Mouse (Mus musculus) liver, embryonic 16.5 days (tissue): ENCODE results near the gene Hist1h4j. TPM values are rescaled to one million over a fixed set of nuclear protein-coding genes. Genes with fewer than 3 reads are reported as not detected.
A peak's percentile ranks its signal among the peaks of the same experiment; 100 is the strongest.

Source experiments
- ATAC-seq: fragments of 200-750 bp; cut with Nextera tagmentation; 2 replicates; pipeline ENCODE4 v1.8.0; 2017; ENCODE audit warnings: low read depth, mild to moderate bottlenecking, moderate number of reproducible peaks, moderate library complexity
- H3K27ac ChIP-seq: fragments of 300-500 bp; sonication (generic); 2 replicates; pipeline ENCODE4 v1.5.1; 2014; ENCODE audit warnings: mild to moderate bottlenecking, low read length
- H3K27me3 ChIP-seq: fragments of 300-500 bp; sonication (generic); 2 replicates; pipeline ENCODE4 v1.6.1; 2014; ENCODE audit warnings: low read depth, low read length, mixed read lengths; ENCODE audit not compliant: control insufficient read depth, insufficient read depth
- H3K36me3 ChIP-seq: fragments of 300-500 bp; sonication (generic); 2 replicates; pipeline ENCODE4 v1.6.1; 2014; ENCODE audit warnings: mild to moderate bottlenecking; ENCODE audit not compliant: control insufficient read depth, insufficient read depth
- H3K4me1 ChIP-seq: fragments of 300-500 bp; sonication (generic); 2 replicates; pipeline ENCODE4 v1.6.1; 2014; ENCODE audit warnings: low read depth, low read length, mixed read lengths; ENCODE audit not compliant: control insufficient read depth
- H3K4me2 ChIP-seq: fragments of 300-500 bp; sonication (generic); 2 replicates; pipeline ENCODE4 v1.6.1; 2014; ENCODE audit warnings: low read depth, low read length, mixed read lengths
- H3K4me3 ChIP-seq: fragments of 300-500 bp; sonication (generic); 2 replicates; pipeline ENCODE4 v1.5.1; 2014; ENCODE audit warnings: low read depth, mild to moderate bottlenecking, low read length
- H3K9ac ChIP-seq: fragments of 300-500 bp; sonication (generic); 2 replicates; pipeline ENCODE4 v1.6.1; 2014; ENCODE audit warnings: low read depth, low read length
- H3K9me3 ChIP-seq: fragments of 300-500 bp; sonication (generic); replicated peaks from 2 replicates; pipeline ENCODE4 v1.6.1; 2016; ENCODE audit warnings: low read length; ENCODE audit not compliant: control insufficient read depth
- WGBS: fragments of 180-500 bp; shearing (Covaris S2); extraction: QIAGEN DNeasy Blood & Tissue Kit; methylation state at CpG from one replicate; pipeline ENCODE4 v1.1.7; 2014; ENCODE audit not compliant: insufficient replicate concordance; 5-methylcytosine and 5-hydroxymethylcytosine counted together
- polyA plus RNA-seq: library from polyadenylated mRNA; unstranded; fragments of >200 nt; fragmentation: Nextera tagmentation; extraction: Ambion mirVana; gene quantifications from 2 replicates; pipeline ENCODE4 v1.2.1, GENCODE M21; 2015

Hist1h4j gene
- polyA plus RNA-seq, 1 experiment from 2014 or later: 0.99 TPM

DNA sequence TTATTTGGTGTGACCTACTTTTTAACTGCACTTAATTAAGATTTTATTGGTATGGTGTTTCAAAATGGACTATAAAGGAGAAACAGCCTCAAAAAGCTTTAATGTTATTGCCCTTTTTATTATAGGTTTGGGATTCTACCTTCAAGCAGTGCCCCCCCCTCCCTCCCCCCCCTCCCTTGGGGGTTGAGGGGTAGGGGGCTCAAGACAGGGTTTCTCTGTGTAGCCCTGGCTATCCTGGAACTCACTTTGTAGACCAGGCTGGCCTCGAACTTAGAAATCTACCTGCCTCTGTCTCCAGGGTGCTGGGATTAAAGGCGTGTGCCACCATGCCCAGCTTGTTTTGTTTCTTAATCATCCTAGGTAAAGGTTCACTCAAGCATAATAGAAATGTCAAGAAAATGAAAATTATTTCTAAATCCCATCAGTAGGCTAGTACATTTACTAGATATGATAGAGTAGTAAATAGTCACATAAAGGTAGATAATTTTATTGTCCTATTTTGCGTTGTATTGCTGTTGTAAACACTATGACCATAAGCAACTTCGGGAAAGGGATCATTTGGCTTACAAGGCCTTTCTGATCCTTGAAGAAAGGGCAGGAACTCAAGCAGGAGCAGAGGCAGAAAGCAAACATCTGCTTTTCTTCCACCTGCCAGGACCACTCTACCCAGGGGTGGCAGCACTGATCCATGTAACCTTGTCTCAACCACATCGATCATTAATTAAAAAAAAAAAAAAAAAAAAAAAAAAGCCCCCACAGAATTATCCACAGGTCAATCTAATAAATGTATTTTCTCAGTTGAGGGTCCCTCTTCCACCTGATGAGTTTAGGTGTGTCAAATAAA is 11.6 kb upstream of the Hist1h4j start:
- peak overlapping the region; percentile 62 for H3K4me3 ChIP-seq

DNA sequence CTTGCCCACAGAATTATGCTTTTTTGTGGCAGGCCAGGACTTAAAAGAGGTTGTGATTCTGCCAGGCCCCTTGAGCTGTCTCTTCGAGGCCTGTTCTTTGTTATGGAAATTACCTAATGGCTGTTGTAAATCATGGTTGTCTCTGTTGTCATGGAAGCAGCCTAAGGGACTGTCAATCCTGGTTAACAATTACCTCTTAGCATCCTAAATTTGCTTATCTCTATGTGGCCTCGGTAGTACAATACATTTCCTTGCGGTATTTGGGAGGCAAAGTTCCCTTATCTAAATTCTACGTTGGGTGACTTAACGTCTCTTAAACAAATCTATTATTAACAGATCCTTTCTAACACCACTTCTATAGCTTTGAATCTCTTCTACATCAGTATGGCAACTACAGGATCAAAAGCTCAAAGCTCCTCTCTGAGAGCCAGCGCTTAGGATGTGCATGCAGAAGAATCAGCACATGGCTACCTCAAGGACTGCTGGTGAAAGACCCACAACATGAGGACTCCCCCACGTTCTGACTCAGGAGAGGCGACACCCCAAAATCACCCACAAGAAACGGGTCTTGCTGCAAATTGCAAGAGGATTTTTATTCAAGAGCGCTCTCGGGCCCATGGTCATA is 6.8 kb upstream of the Hist1h4j start:
- Histone ChIP-seq H3K9ac (no peak overlapping the region), H3K27me3 (no peaks in the 10 kb centered on the region), H3K4me2 (no peak overlapping the region), H3K27ac (no peak overlapping the region), H3K4me1 (peaks cover under 1% of the 10 kb centered on the region), H3K36me3 (no peaks in the 10 kb centered on the region), H3K9me3 (no peaks in the 10 kb centered on the region), H3K4me3 (no peak overlapping the region)
- 38% methylated on average over 11 of the region's 11 CpGs for WGBS
- no peak for ATAC-seq

More for the DNA sequence above, 11.6 kb upstream of the Hist1h4j start:
- Histone ChIP-seq H3K4me2 (peak overlapping the region; percentile 86), H3K9me3 (no peaks in the 10 kb centered on the region), H3K4me1 (peaks cover 22% of the 10 kb centered on the region), H3K36me3 (no peaks in the 10 kb centered on the region), H3K27ac (peak overlapping the region; percentile 96), H3K9ac (peak overlapping the region; percentile 73), H3K27me3 (no peaks in the 10 kb centered on the region)
- 38% methylated on average over 5 of the region's 5 CpGs for WGBS
- ATAC-seq: no peak

DNA sequence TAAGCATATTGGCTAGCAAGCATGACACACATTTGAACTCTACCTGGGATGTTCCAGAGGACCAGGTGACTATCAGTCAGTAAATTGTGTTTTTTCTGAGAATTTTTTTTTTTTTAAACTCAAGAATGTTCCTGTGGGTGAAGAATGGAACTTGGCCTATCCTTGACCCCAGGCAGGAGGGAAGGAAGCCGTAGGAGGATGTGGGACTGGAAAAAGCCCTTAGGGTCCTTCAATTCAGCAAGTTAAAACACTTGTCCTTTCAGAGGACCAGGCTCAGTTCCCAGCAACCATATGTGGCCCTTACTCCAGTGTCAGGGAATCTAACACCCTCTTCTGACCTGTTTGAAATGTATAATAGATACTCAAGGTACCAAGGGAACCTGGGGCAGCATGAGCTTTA is 5.3 kb upstream of the Hist1h4j start:
- Histone ChIP-seq H3K27ac (no peak overlapping the region), H3K9ac (no peak overlapping the region), H3K4me3 (no peak overlapping the region), H3K4me1 (peaks cover 12% of the 10 kb centered on the region), H3K9me3 (no peaks in the 10 kb centered on the region), H3K27me3 (no peaks in the 10 kb centered on the region), H3K4me2 (no peak overlapping the region), H3K36me3 (no peaks in the 10 kb centered on the region)
- no peak for ATAC-seq
- 69% methylated on average over 1 of the region's 1 CpGs for WGBS

DNA sequence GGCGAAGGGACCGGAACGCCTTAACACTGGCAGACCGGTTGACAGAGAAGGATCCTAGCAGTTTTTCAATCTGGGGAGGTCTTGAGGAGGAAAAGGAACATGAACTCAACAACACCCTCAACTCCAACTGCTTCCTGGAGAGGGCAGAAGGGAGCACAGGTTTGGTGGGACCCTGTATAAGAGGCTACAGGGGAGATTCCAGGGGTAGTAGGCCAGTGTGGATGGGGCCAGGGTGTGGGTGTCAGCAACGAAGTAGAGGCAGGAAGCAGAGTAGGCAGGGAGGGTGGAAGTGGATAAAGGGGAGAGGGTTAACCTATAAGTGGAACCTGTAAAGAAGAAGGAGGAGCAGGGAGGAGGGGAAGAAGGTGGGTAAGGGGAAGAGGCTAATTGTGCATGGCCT is 1.4 kb upstream of the Hist1h4j start:
- 76% methylated on average over 5 of the region's 5 CpGs for WGBS
- Histone ChIP-seq H3K4me1 (peaks cover 18% of the 10 kb centered on the region), H3K27me3 (no peaks in the 10 kb centered on the region), H3K27ac (no peak overlapping the region), H3K36me3 (no peaks in the 10 kb centered on the region), H3K4me3 (no peak overlapping the region), H3K9ac (no peak overlapping the region), H3K4me2 (no peak overlapping the region; the same call in 1 of the 2 replicates), H3K9me3 (no peaks in the 10 kb centered on the region)
- no peak for ATAC-seq

DNA sequence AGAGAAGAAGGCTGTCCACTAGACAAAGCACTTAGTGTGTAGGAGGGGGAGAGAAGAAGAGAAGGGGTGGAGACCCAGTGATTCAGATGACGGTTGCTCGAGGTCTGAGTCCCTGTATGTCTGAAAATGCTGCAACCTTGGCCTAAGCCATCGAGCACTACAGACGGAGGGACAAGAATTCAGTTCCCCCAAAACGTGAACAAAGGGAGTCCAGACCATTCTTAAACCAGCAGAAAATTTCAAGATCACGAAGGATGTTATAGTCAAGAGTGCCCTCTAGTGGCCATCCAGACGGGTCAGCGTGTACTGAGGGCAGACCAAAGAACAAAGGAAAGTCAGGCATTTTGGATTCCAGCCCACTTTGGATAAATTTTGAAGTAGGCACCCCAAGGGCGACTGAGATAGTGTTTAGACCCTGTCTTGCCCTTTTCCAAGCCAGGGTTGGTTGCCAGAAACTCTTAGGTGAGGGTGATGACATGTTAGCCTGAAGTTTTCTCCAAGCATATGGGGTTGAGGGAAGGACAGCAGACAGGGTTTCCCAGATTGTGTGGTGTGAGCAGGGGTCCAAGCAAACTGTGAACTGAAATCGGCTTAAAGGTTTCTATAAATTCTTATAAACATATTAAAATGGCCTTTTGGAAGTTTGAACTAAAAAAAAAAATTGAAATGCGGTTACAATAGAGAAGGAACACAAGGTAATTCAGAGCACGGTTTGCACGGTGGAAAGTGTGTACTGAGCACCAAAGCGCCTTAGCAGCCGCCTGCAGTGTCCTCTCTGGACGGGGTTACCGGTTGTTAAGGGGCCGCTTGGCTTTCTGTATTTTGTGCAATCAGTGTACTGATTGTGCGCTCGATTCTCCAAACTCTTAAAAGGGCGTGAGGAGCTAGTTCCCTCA is 606 bp upstream of the Hist1h4j start:
- no peaks in the 10 kb centered on the region for H3K27me3 ChIP-seq
- peak; percentile 50 for ATAC-seq
- peaks cover 18% of the 10 kb centered on the region for H3K4me1 ChIP-seq
- peak overlapping the region; percentile 96 for H3K27ac ChIP-seq
- no peaks in the 10 kb centered on the region for H3K36me3 ChIP-seq
- peak overlapping the region; percentile 82 for H3K9ac ChIP-seq
- H3K4me3 ChIP-seq: peak overlapping the region; percentile 66
- no peaks in the 10 kb centered on the region for H3K9me3 ChIP-seq
- H3K4me2 ChIP-seq: peak overlapping the region; percentile 89
- WGBS: under 1% methylated on average over 21 of the region's 21 CpGs

DNA sequence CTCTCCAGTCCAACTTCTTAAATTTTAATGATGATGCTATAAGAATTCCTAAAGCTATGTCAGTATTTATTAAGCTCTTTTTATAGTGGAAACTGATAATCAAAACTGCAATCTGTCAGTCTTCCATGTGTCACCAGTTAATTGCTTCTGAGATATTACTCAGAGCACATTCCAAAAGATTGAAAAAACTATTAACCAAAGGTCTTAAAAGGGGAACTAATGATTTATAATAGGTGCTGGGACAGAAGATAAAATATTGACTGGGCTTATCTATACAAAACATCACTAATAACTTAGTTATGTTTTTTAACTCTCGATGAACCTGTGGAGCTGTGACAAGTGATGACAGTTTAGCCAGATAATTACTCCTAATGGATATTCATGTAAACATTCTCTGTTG is 10.1 kb downstream of the Hist1h4j start:
- Histone ChIP-seq H3K9ac (no peak overlapping the region), H3K4me3 (no peak overlapping the region), H3K27me3 (no peaks in the 10 kb centered on the region), H3K4me2 (no peak overlapping the region), H3K36me3 (peaks cover 4% of the 10 kb centered on the region; the same call in 1 of the 2 replicates), H3K4me1 (peaks cover 12% of the 10 kb centered on the region), H3K9me3 (no peaks in the 10 kb centered on the region), H3K27ac (no peak overlapping the region)
- 22% methylated on average over 1 of the region's 1 CpGs for WGBS
- ATAC-seq: no peak

DNA sequence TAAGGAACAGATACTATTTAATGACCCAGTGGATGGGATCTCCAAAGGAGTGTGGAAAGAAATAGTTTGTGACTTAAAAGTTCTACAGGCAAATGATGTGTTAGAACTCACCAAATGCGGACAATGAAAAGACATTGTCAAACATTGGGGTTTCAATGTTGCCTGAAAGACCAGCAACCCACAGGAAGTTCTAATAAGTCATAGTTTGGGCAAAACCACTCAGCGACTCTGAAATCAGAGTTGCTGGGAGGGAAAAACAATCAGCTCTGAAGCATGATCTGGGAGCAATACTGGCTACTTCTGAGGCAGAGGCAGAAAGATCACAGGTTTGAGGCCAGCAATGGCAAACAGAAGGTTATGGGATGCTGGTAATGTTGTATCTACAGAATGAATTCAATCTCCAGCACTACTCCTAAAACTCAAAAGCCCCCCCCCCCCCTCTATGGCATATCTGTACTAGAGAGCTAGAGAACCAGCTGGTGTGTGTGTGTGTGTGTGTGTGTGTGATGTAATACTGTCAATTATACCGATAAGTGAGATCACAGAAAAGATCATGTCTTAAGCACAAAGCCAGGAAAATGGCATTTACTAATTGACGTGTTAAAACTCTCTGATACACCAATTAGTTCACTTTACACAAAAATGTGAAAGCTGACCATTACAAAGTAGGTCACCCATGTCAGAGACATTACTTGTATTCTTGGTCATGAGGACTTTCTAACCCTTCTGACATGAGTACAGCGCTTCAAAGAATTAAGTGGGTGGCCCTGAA is 14.7 kb downstream of the Hist1h4j start:
- peak overlapping the region; percentile 76 for H3K4me2 ChIP-seq
- peak overlapping the region; percentile 87 for H3K9ac ChIP-seq
- WGBS: 2% methylated on average over 5 of the region's 5 CpGs
- ATAC-seq: no peak
- H3K36me3 ChIP-seq: peaks cover 4% of the 10 kb centered on the region; the same call in 1 of the 2 replicates
- peak overlapping the region; percentile 76 for H3K4me3 ChIP-seq
- H3K4me1 ChIP-seq: peaks cover 17% of the 10 kb centered on the region
- no peaks in the 10 kb centered on the region for H3K27me3 ChIP-seq
- H3K27ac ChIP-seq: peak overlapping the region; percentile 94
- H3K9me3 ChIP-seq: no peaks in the 10 kb centered on the region
